9 mouse cellular contexts compared by ENCODE assay signal in the genomic region with DNA sequence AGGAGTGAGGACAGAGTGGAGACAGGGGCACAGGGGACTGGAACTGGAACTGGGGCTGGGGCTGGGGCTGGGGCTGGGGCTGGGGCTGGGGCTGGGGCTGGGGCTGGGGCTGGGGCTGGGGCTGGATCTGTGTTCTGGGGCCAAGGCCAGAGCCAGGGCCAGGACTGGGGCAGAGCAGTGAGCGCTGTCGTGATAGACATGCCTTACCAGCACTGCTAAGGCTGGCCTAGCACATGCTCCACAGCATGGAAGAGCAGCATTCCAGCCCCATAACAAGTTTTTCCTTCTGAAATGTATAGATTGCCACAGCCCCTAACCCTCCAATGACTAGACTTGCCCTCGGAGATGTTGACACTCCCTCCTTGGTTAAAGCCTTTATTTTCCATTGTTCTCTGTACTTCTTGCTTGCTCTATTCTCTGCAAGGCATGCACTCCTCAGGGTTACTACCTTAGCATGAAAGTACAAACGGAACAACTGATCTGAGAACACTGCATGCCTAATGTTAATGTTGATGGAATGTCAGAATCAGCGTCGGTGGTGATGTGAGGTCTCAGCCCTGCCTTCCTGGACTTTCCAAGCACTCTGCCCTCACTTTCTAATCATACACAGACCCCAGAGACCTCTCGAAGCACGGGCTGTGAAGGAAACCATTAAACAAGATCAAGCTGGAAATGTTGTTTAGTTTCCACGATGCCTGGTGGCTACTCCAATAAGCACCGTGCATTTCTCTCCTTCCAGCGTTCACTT.
DNase-seq lines count a peak whose midpoint lies in the region; ATAC-seq and TF ChIP-seq lines count a peak whose summit lies in the region.
"Had no signal": no experiment of that assay in that cellular context is flagged by ENCODE, and none has a peak within 500 bp of the region (broad histone marks: within the 10 kb centered on the region; RNA-seq: fewer than 3 reads in every experiment).

No protein-coding gene starts in this region.

- no peaks in the 10 kb centered on the region for H3K9me3 ChIP-seq in kidney, postnatal 0 days (replicated peaks; ENCODE audit: low read length)
- no peaks in the 10 kb centered on the region for H3K9me3 ChIP-seq in forebrain, embryonic 10.5 days
- H3K9me3 ChIP-seq in midbrain, embryonic 14.5 days (ENCODE audit: control insufficient read depth, low read length), result no peaks in the 10 kb centered on the region

- 45% methylated on average over 11 of the region's 11 CpGs for WGBS in kidney, postnatal 0 days
- 79% methylated on average over 11 of the region's 11 CpGs for WGBS in forebrain, embryonic 10.5 days
- 64% methylated on average over 11 of the region's 11 CpGs for WGBS in midbrain, embryonic 14.5 days

- DNase-seq in kidney, postnatal 0 days (ENCODE audit: low spot score), result no peak
- DNase-seq in kidney, postnatal 10 days, result no peak
- DNase-seq in forebrain, embryonic 10.5 days (ENCODE audit: extremely low spot score, low spot score), result no peak
- peak; percentile 1 to 2 for DNase-seq in heart, postnatal 14 days
- DNase-seq in midbrain, embryonic 14.5 days, result peak; percentile 5
- no peak for DNase-seq in ovary, postnatal 10 days (ENCODE audit: low spot score)
- DNase-seq in right cerebral cortex, adult 18-20 months, result no peak

- no peak for ATAC-seq in kidney, postnatal 0 days (replicated peaks; ENCODE audit: low FRiP score, low read depth)
- peak; percentile 22; the same call in 1 of the 2 replicates for ATAC-seq in midbrain, embryonic 14.5 days (ENCODE audit: low FRiP score, low TSS enrichment)
- ATAC-seq in megakaryocyte-erythroid progenitor cell, adult 5-6 weeks (replicated peaks; ENCODE audit: low FRiP score, low TSS enrichment, poor library complexity, severe bottlenecking), result no peak

- peak overlapping the region; percentile 19; the same call in 1 of the 2 replicates for H3K27ac ChIP-seq in kidney, postnatal 0 days
- 0 out of 2 replicates have a peak overlapping the region, but pooled peaks have one; percentile 44 for H3K27ac ChIP-seq in forebrain, embryonic 10.5 days
- H3K27ac ChIP-seq in midbrain, embryonic 14.5 days (replicated peaks; ENCODE audit: low read depth, low read length), result 0 out of 2 replicates have a peak overlapping the region, but pooled peaks have one; percentile 2

- intact Hi-C loops in heart, postnatal 14 days (cut with DNase I), result no loop called here

- peak overlapping the region; percentile 37 for H3K4me2 ChIP-seq in kidney, postnatal 0 days (ENCODE audit: low read length)
- H3K4me2 ChIP-seq in midbrain, embryonic 14.5 days (ENCODE audit: low read length), result peak overlapping the region; percentile 43

- H3K36me3 ChIP-seq in kidney, postnatal 0 days (ENCODE audit: insufficient read depth, low read length), result no peaks in the 10 kb centered on the region
- H3K36me3 ChIP-seq in forebrain, embryonic 10.5 days (replicated peaks), result no peaks in the 10 kb centered on the region
- no peaks in the 10 kb centered on the region for H3K36me3 ChIP-seq in midbrain, embryonic 14.5 days (ENCODE audit: control insufficient read depth, insufficient read depth, low read length)

- no peak for TF ChIP-seq CTCF in kidney, postnatal 0 days (IDR thresholded peaks at IDR 0.05; ENCODE audit: low read depth)

- no peaks in the 10 kb centered on the region for H3K27me3 ChIP-seq in kidney, postnatal 0 days (ENCODE audit: insufficient read depth, low read length)
- H3K27me3 ChIP-seq in forebrain, embryonic 10.5 days (ENCODE audit: poor library complexity, severe bottlenecking), result no peaks in the 10 kb centered on the region
- H3K27me3 ChIP-seq in midbrain, embryonic 14.5 days (ENCODE audit: control insufficient read depth, insufficient read depth, low read length), result no peaks in the 10 kb centered on the region

- H3K4me1 ChIP-seq in kidney, postnatal 0 days (replicated peaks; ENCODE audit: insufficient read depth, low read length), result no peaks in the 10 kb centered on the region
- peaks cover 8% of the 10 kb centered on the region; the same call in 1 of the 2 replicates for H3K4me1 ChIP-seq in forebrain, embryonic 10.5 days
- H3K4me1 ChIP-seq in midbrain, embryonic 14.5 days (ENCODE audit: control insufficient read depth, insufficient read depth, low read length), result peaks cover 10% of the 10 kb centered on the region; the same call in 1 of the 2 replicates

- H3K9ac ChIP-seq in kidney, postnatal 0 days (ENCODE audit: low read depth, low read length), result no peak overlapping the region
- H3K9ac ChIP-seq in midbrain, embryonic 14.5 days (replicated peaks; ENCODE audit: low read length), result no peak overlapping the region

- H3K4me3 ChIP-seq in kidney, postnatal 0 days (replicated peaks; ENCODE audit: low read depth, low read length), result no peak overlapping the region
- no peak overlapping the region for H3K4me3 ChIP-seq in forebrain, embryonic 10.5 days
- H3K4me3 ChIP-seq in midbrain, embryonic 14.5 days (replicated peaks; ENCODE audit: low read depth, low read length), result no peak overlapping the region
- H3K4me3 ChIP-seq: myocyte had no signal

Comparison
In these comparisons a context has a peak if more than half of its experiments do, and no peak if none do; other contexts are left out.
1. DNase-seq: peak in heart, postnatal 14 days (2 of 2) and midbrain, embryonic 14.5 days (single experiment); none in kidney, postnatal 0 days (single experiment), kidney, postnatal 10 days (single experiment), forebrain, embryonic 10.5 days (single experiment), ovary, postnatal 10 days (single experiment) and right cerebral cortex, adult 18-20 months (single experiment).
2. Peak in every context shown above with its lines, with median percentiles within 50 percentile points of each other: H3K27ac ChIP-seq.